Comparison of ENCODE assay signal across 13 mouse cellular contexts in the genomic region with DNA sequence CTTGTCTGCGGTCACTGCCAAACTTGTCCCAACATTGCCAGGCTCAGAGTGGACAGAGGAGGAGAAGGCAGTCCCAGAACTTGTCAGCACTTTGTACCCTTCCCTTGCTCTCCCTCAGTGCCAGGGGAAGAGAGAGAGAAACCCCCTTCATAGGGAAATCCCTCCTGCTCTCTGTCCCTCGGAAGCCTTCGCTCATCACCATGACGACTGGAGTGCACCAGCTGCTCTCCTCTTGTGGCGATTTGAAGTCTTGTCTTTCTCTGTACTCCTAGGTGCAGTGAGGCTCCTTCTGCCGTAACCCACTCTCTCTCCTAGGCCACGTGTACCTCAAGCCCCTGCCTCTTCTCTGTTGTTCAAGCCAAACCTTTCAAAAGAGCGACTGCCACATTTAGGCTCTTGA.
DNase-seq lines count a peak whose midpoint lies in the region; ATAC-seq and TF ChIP-seq lines count a peak whose summit lies in the region.
"Had no signal": no experiment of that assay in that cellular context is flagged by ENCODE, and none has a peak within 500 bp of the region (broad histone marks: within the 10 kb centered on the region; RNA-seq: fewer than 3 reads in every experiment).

No protein-coding gene starts in this region.

- no peak overlapping the region for H3K27ac ChIP-seq in hindbrain, embryonic 16.5 days (ENCODE audit: low read depth, low read length)
- no peak overlapping the region for H3K27ac ChIP-seq in neural tube, embryonic 14.5 days (ENCODE audit: low read depth, low read length)
- no peak overlapping the region for H3K27ac ChIP-seq in stomach, postnatal 0 days (replicated peaks)
- H3K27ac ChIP-seq: stomach, embryonic 15.5 days had no signal

- H3K27me3 ChIP-seq in hindbrain, embryonic 16.5 days (replicated peaks; ENCODE audit: control insufficient read depth, insufficient read depth, low read length) = peaks cover 4% of the 10 kb centered on the region; the same call in 1 of the 2 replicates
- H3K27me3 ChIP-seq in neural tube, embryonic 14.5 days (ENCODE audit: control insufficient read depth, insufficient read depth, low read length) = no peaks in the 10 kb centered on the region
- no peaks in the 10 kb centered on the region for H3K27me3 ChIP-seq in stomach, postnatal 0 days (ENCODE audit: control insufficient read depth, insufficient read depth, low read length)
- H3K27me3 ChIP-seq: Patski; stomach, embryonic 15.5 days had no signal

- no peak overlapping the region for H3K4me3 ChIP-seq in hindbrain, embryonic 16.5 days (ENCODE audit: low read length)
- H3K4me3 ChIP-seq in neural tube, embryonic 14.5 days (ENCODE audit: low read depth, low read length) = no peak overlapping the region
- H3K4me3 ChIP-seq in stomach, postnatal 0 days (ENCODE audit: low read depth, low read length) = no peak overlapping the region
- H3K4me3 ChIP-seq: stomach, embryonic 15.5 days had no signal

- no peak for TF ChIP-seq CTCF in stomach, postnatal 0 days (IDR thresholded peaks at IDR 0.05; ENCODE audit: low read depth)

- TF ChIP-seq EP300 in stomach, postnatal 0 days (optimal IDR thresholded peaks at IDR 0.05) = no peak

- H3K36me3 ChIP-seq in hindbrain, embryonic 16.5 days (ENCODE audit: control insufficient read depth, insufficient read depth, low read length) = no peaks in the 10 kb centered on the region
- H3K36me3 ChIP-seq in neural tube, embryonic 14.5 days (ENCODE audit: control insufficient read depth, insufficient read depth, low read length) = no peaks in the 10 kb centered on the region
- H3K36me3 ChIP-seq in stomach, postnatal 0 days (ENCODE audit: control insufficient read depth, insufficient read depth, low read length) = no peaks in the 10 kb centered on the region; the same call in 1 of the 2 replicates
- H3K36me3 ChIP-seq: stomach, embryonic 15.5 days had no signal

- WGBS in hindbrain, embryonic 16.5 days = 22% methylated on average over 8 of the region's 8 CpGs
- WGBS in neural tube, embryonic 14.5 days = 34% methylated on average over 8 of the region's 8 CpGs
- WGBS in stomach, postnatal 0 days = 69% methylated on average over 8 of the region's 8 CpGs

- no peak overlapping the region for H3K9ac ChIP-seq in hindbrain, embryonic 16.5 days (ENCODE audit: low read depth, low read length)
- no peak overlapping the region for H3K9ac ChIP-seq in neural tube, embryonic 14.5 days (replicated peaks; ENCODE audit: low read depth, low read length)
- no peak overlapping the region for H3K9ac ChIP-seq in stomach, postnatal 0 days (ENCODE audit: low read length)
- H3K9ac ChIP-seq: stomach, embryonic 15.5 days had no signal

- H3K9me3 ChIP-seq in hindbrain, embryonic 16.5 days (ENCODE audit: control insufficient read depth, low read length) = no peaks in the 10 kb centered on the region
- no peaks in the 10 kb centered on the region for H3K9me3 ChIP-seq in neural tube, embryonic 14.5 days (ENCODE audit: control insufficient read depth, low read length)
- no peaks in the 10 kb centered on the region for H3K9me3 ChIP-seq in stomach, postnatal 0 days (ENCODE audit: control insufficient read depth, low read length)
- H3K9me3 ChIP-seq: stomach, embryonic 15.5 days had no signal

- ATAC-seq in frontal cortex, adult (ENCODE audit: low TSS enrichment) = peak; percentile 85
- peak; percentile 84 for ATAC-seq in hindbrain, embryonic 16.5 days
- ATAC-seq in neural tube, embryonic 14.5 days (ENCODE audit: low read depth) = peak; percentile 65; the same call in 1 of the 2 replicates
- no peak for ATAC-seq in stomach, postnatal 0 days (ENCODE audit: low FRiP score, low TSS enrichment)
- ATAC-seq: Patski had no signal

- H3K4me2 ChIP-seq in hindbrain, embryonic 16.5 days (ENCODE audit: low read length) = no peak overlapping the region
- no peak overlapping the region for H3K4me2 ChIP-seq in neural tube, embryonic 14.5 days (ENCODE audit: low read depth, low read length)
- no peak overlapping the region for H3K4me2 ChIP-seq in stomach, postnatal 0 days (replicated peaks; ENCODE audit: low read depth)
- H3K4me2 ChIP-seq: stomach, embryonic 15.5 days had no signal

- DNase-seq in frontal cortex, postnatal 25 days (ENCODE audit: low spot score in 2 of 2) = no peak
- peak; percentile 24 for DNase-seq in embryo, embryonic 11 days
- DNase-seq in gastrocnemius, postnatal 4 days (ENCODE audit: low spot score in 2 of 2) = no peak
- no peak for DNase-seq in kidney, adult 9 months
- DNase-seq in stomach, postnatal 0 days (ENCODE audit: low spot score) = no peak
- DNase-seq: B cell, adult 2 months; kidney, postnatal 4 days; lung, postnatal 4 days had no signal

- H3K4me1 ChIP-seq in hindbrain, embryonic 16.5 days (ENCODE audit: control insufficient read depth, insufficient read depth, low read depth, low read length) = no peaks in the 10 kb centered on the region
- no peaks in the 10 kb centered on the region for H3K4me1 ChIP-seq in neural tube, embryonic 14.5 days (ENCODE audit: control insufficient read depth, insufficient read depth, low read length)
- no peaks in the 10 kb centered on the region for H3K4me1 ChIP-seq in stomach, postnatal 0 days (replicated peaks; ENCODE audit: control insufficient read depth, insufficient read depth)
- H3K4me1 ChIP-seq: stomach, embryonic 15.5 days had no signal
